In the genomic region with DNA sequence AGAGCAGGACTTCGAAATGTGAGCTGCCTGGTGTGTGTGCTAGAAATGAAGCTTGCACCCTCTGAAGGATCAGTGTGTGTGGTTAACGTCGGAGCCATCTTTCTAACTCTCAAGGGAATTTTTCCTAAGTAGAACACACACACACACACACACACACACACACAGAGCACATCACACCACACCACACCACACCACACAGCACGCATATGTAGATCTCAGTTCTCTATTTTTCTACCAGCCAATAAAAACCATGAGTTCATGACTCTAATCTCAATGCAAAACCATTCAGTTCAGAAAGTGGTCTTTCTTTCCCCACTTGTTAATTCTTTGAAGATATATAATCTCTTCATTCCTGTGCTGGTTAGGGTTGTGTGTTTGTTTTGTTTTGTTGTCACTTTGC, we compare ENCODE assay signal across 14 mouse cellular contexts. TPM values are rescaled to one million over a fixed set of nuclear protein-coding genes. Genes with fewer than 3 reads are reported as not detected.
"Had no signal": no experiment of that assay in that cellular context is flagged by ENCODE, and none has a peak within 500 bp of the region (broad histone marks: within the 10 kb centered on the region; RNA-seq: fewer than 3 reads in every experiment).

No protein-coding gene starts in this region.

- H3K4me1 ChIP-seq: liver, embryonic 13.5 days; midbrain, embryonic 15.5 days had no signal

- H3K27ac ChIP-seq: limb, embryonic 12.5 days; liver, embryonic 13.5 days; lung, embryonic 15.5 days; midbrain, embryonic 10.5 days; midbrain, embryonic 15.5 days had no signal

- ATAC-seq: liver, postnatal 0 days; midbrain, embryonic 15.5 days had no signal

- H3K36me3 ChIP-seq: limb, embryonic 12.5 days; liver, embryonic 13.5 days; lung, embryonic 15.5 days; midbrain, embryonic 10.5 days; midbrain, embryonic 15.5 days had no signal

- H3K4me2 ChIP-seq: limb, embryonic 12.5 days; liver, embryonic 13.5 days; lung, embryonic 15.5 days; midbrain, embryonic 15.5 days had no signal

- H3K9ac ChIP-seq: limb, embryonic 12.5 days; liver, embryonic 13.5 days; liver, postnatal 0 days; lung, embryonic 15.5 days; midbrain, embryonic 15.5 days had no signal

- H3K27me3 ChIP-seq: limb, embryonic 12.5 days; liver, embryonic 13.5 days; lung, embryonic 15.5 days; midbrain, embryonic 15.5 days had no signal

- H3K4me3 ChIP-seq: limb, embryonic 12.5 days; liver, embryonic 13.5 days; lung, embryonic 15.5 days; midbrain, embryonic 10.5 days; midbrain, embryonic 15.5 days had no signal

- DNase-seq: kidney, adult 11 months; kidney, postnatal 25 days; layer of hippocampus, adult 9-11 months; layer of hippocampus, postnatal 36 days; liver; liver, embryonic 13.5 days; liver, postnatal 0 days; lung, postnatal 14 days; right cerebral cortex, postnatal 14 days; thymus, postnatal 36 days had no signal

- H3K9me3 ChIP-seq: limb, embryonic 12.5 days; liver, embryonic 13.5 days; lung, embryonic 15.5 days; midbrain, embryonic 10.5 days; midbrain, embryonic 15.5 days had no signal

RNA-seq across cellular contexts. Expression of gene Dnah6, which starts 39.4 kb away (rescaled TPM):
- polyA plus RNA-seq: limb, embryonic 12.5 days had no signal
